Mouse (Mus musculus): ENCODE results near the gene Smpd4. TPM values are rescaled to one million over a fixed set of nuclear protein-coding genes. Genes with fewer than 3 reads are reported as not detected.

The Smpd4 gene
- total RNA-seq (2014; rRNA removed) (62.4 and 67.4 TPM in 2 replicates), polyA plus RNA-seq (2015; fragmentation: Nextera tagmentation; extraction: Ambion mirVana) (21.7 and 23.8 TPM in 2 replicates)

DNA sequence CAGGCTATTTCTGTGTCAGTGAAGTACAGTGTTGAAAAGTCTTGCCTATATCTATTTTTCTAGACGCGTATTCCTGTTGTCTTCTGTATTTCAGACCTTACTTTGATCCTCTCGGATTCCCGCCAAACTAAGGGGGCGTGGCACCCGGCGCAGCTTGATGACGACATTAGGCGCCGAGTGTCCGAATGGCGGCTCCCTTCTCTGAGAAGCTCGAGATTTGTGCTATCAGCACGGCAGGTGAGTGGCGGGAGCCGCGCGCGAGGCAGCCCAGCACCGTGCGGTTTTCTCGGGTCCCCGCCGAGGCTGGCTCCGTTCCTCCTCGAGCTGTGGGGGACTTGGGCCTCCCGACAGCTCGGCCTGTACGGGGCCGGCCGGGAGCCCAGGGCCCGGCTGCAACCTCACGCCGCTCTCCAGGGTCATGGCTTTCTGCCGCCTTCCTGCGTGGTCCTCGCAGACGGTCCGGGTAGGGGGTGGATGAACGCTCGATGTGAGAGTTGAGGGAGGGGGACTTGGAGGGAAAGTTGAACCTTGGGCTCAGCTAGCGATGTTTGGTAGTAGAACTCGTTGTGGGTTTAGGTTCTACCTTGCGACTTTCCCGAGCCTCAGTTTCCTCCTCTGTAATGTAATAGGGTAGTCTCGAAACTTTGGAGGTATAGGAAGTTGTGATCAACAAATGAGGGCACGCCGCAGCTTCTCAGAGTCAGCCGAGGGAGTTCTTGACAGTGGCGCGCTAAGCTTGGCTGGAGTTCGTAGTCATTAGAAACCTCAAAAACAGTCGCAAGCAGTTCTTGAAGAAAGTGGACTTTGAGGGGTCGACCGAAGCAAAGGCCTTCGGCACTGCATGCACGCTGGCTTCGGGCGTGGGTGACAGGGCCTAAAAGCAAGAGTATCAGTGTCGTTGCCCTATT lies at the start of gene Smpd4:
TSS of gene Smpd4 (plus strand) at position 157 of the 908 bp plus-strand sequence.
- Histone ChIP-seq H3K27me3 (ENCODE audit: insufficient read depth, low read length) (no peaks in the 10 kb centered on the region), H3K4me3 (ENCODE audit: low read length) (peak within 1 kb of the TSS; percentile 96), H3K9ac (replicated peaks; ENCODE audit: low read length) (peak within 1 kb of the TSS; percentile 87), H3K9me3 (ENCODE audit: low read length) (no peaks in the 10 kb centered on the region), H3K36me3 (ENCODE audit: insufficient read depth, low read length) (0 out of 2 replicates have a peak, but pooled peaks cover 7% of the 10 kb centered on the region), H3K4me2 (ENCODE audit: low read depth, low read length) (peak within 1 kb of the TSS; percentile 84), H3K27ac (peak within 1 kb of the TSS; percentile 32; the same call in 1 of the 2 replicates), H3K4me1 (ENCODE audit: insufficient read depth, low read length) (no peaks in the 10 kb centered on the region; the same call in 1 of the 2 replicates)
- TF ChIP-seq CTCF (IDR thresholded peaks at IDR 0.05; ENCODE audit: low read depth): no peak
- 3% methylated on average over 60 of the region's 60 CpGs for WGBS
- DNase-seq (ENCODE audit: low spot score) (peak; percentile 93), ATAC-seq (peak; percentile 82)

DNA sequence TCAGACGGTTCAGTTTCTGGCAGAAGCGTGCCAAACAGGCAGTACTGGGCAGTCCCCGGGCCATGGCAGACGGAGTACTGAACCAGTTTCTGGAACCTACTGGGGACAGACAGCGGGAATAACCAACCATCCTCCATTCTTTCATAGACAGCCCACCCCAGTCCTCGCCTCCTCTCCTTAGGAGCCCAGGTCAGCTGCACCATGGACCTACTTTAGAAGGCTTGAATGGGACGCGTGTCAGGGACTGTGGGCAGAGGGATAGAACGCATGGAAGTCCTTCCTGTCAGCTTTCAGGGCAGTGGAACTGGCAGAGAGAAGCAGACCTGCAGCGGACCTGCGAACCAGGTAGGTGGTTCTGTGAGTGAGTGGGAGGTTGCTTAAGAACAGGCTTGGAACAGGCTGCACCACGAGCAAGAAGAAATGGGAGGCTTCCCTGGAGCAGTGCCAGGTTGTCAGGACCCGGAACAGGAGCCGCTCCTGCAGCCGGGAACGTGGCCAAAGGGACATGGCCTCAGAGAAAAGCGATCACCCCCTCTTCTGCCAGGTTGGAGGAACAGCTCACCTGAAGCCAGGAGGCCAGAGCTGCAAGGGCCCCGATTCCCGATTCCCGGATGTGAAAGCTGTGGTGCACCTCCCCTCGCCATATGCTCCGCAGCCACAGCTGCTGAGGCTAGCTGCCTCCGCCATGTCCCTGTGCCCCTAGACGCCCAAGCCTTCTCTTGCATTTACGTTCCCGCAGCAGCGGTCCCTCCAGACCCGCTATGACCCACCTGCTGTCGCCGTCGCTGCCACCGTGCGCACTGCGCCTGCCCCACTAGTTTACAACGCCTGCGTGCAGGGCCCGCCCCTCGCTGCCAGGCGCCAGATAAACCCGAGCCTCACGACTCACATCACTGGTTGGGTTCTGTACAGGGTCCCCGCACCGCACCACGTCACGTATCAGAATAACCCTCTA lies 43.0 kb upstream of the Smpd4 start:
- WGBS: 11% methylated on average over 45 of the region's 45 CpGs
- Histone ChIP-seq H3K36me3 (ENCODE audit: insufficient read depth, low read length) (peaks cover 6% of the 10 kb centered on the region; the same call in 1 of the 2 replicates), H3K9ac (replicated peaks; ENCODE audit: low read length) (peak overlapping the region; percentile 72), H3K4me1 (ENCODE audit: insufficient read depth, low read length) (peaks cover 5% of the 10 kb centered on the region; the same call in 1 of the 2 replicates), H3K27me3 (ENCODE audit: insufficient read depth, low read length) (no peaks in the 10 kb centered on the region), H3K4me3 (ENCODE audit: low read length) (peak overlapping the region; percentile 55), H3K27ac (peak overlapping the region; percentile 83), H3K4me2 (ENCODE audit: low read depth, low read length) (peak overlapping the region; percentile 83), H3K9me3 (ENCODE audit: low read length) (no peaks in the 10 kb centered on the region)
- DNase-seq (ENCODE audit: low spot score) (peak; percentile 81), ATAC-seq (peak; percentile 88)
- no peak for TF ChIP-seq CTCF (IDR thresholded peaks at IDR 0.05; ENCODE audit: low read depth)

DNA sequence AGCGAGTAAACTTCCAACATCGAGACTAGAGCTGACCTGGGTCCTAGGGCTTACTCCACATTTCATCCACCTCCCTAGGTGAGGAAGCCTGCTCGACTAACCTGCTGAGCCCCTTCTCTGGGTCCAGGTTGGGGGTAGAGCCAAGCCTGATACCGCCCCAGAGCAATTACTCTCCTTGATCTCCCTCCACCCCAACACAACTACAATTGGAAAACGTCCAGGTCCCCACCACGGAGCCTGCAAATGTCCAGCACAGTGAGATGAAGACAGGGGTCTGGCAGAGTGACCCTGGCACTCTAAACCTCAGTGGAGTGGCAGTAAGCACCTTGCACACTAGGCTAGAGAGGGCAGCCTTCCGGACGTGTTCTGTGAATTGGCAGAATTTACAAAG lies 42.3 kb upstream of the Smpd4 start:
- Histone ChIP-seq H3K9me3 (ENCODE audit: low read length) (no peaks in the 10 kb centered on the region), H3K4me3 (ENCODE audit: low read length) (peak overlapping the region; percentile 55), H3K9ac (replicated peaks; ENCODE audit: low read length) (peak overlapping the region; percentile 72), H3K4me2 (ENCODE audit: low read depth, low read length) (peak overlapping the region; percentile 83), H3K36me3 (ENCODE audit: insufficient read depth, low read length) (peaks cover 6% of the 10 kb centered on the region; the same call in 1 of the 2 replicates), H3K27ac (peak overlapping the region; percentile 83), H3K4me1 (ENCODE audit: insufficient read depth, low read length) (peaks cover 5% of the 10 kb centered on the region; the same call in 1 of the 2 replicates), H3K27me3 (ENCODE audit: insufficient read depth, low read length) (no peaks in the 10 kb centered on the region)
- TF ChIP-seq CTCF (IDR thresholded peaks at IDR 0.05; ENCODE audit: low read depth): no peak
- DNase-seq (ENCODE audit: low spot score) (no peak), ATAC-seq (peak; percentile 5; the same call in 1 of the 2 replicates)
- WGBS: 12% methylated on average over 8 of the region's 8 CpGs

DNA sequence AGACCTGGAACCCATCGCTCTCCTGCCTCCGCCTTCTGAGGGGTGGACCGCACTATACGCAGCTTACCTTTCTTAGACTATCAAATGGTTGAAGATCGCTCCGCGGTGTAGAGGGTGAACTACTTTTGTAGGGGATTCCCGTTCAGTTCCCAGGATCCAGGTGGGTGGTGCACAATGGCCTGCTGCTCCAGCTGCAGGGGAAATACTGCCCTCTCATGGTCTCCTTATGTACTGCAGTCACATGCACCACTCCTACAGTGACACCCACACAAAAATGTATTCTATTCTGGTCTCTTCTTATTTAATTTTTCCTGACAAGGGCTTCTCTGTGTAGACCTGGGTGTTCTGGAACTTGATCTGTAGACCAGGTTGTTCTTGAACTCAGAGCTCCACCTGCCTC lies 36.1 kb upstream of the Smpd4 start, which contains the start of gene Slc7a4:
TSS of gene Slc7a4 (minus strand) at position 151 of the 400 bp plus-strand sequence.
- Histone ChIP-seq H3K4me2 (ENCODE audit: low read depth, low read length) (no peak within 1 kb of the TSS), H3K27ac (no peak within 1 kb of the TSS), H3K9ac (replicated peaks; ENCODE audit: low read length) (no peak within 1 kb of the TSS), H3K4me3 (ENCODE audit: low read length) (no peak within 1 kb of the TSS), H3K9me3 (ENCODE audit: low read length) (no peaks in the 10 kb centered on the region), H3K4me1 (ENCODE audit: insufficient read depth, low read length) (no peaks in the 10 kb centered on the region), H3K27me3 (ENCODE audit: insufficient read depth, low read length) (no peaks in the 10 kb centered on the region), H3K36me3 (ENCODE audit: insufficient read depth, low read length) (no peaks in the 10 kb centered on the region)
- ATAC-seq (no peak), DNase-seq (ENCODE audit: low spot score) (peak; percentile 40)
- TF ChIP-seq CTCF (IDR thresholded peaks at IDR 0.05; ENCODE audit: low read depth): peak; percentile 62
- 17% methylated on average over 8 of the region's 8 CpGs for WGBS

DNA sequence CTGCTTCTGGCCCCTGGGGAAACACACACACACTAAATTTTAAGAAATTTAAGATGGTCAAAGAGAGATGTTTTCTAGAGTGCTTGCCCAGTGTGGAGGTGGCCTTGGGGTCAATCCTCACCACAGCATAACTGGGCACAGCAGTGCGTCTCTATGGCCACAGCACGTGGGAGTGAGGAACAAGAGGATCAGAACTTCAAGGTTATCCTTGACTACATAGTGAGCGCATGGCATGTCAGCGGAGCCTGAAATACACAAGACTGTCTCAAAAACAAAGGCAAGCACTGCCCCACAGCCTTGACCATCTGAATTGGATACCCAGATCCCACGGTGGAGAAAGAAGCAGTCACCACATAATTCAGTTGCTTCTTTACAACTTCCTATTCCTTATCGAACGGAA lies 34.6 kb upstream of the Smpd4 start:
- Histone ChIP-seq H3K9me3 (ENCODE audit: low read length) (no peaks in the 10 kb centered on the region), H3K4me3 (ENCODE audit: low read length) (no peak overlapping the region), H3K36me3 (ENCODE audit: insufficient read depth, low read length) (no peaks in the 10 kb centered on the region), H3K4me1 (ENCODE audit: insufficient read depth, low read length) (no peaks in the 10 kb centered on the region), H3K27me3 (ENCODE audit: insufficient read depth, low read length) (no peaks in the 10 kb centered on the region), H3K4me2 (ENCODE audit: low read depth, low read length) (no peak overlapping the region), H3K9ac (replicated peaks; ENCODE audit: low read length) (no peak overlapping the region), H3K27ac (no peak overlapping the region)
- DNase-seq (ENCODE audit: low spot score) (no peak), ATAC-seq (no peak)
- TF ChIP-seq CTCF (IDR thresholded peaks at IDR 0.05; ENCODE audit: low read depth): no peak
- WGBS: 82% methylated on average over 7 of the region's 7 CpGs

DNA sequence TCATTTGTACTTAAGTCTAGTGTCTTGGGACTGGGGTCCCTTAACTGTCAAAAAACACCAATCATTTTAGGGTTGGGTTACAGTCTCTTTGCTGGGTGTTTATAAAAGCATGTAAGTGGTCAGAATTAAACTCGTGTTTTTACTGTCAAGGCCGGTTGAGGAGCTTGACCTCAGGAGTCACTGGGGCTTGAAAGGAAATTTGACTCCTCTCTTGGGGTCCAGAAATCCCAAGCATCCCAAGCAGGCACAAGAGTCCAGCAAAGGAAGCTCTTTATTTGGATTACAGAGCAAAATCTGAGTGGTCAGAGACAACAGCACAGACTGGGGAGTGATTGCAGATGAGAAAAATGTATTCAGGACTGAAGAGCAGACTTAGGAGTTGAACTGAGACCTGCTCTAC lies 28.4 kb upstream of the Smpd4 start:
- Histone ChIP-seq H3K4me2 (ENCODE audit: low read depth, low read length) (no peak overlapping the region), H3K4me1 (ENCODE audit: insufficient read depth, low read length) (no peaks in the 10 kb centered on the region), H3K36me3 (ENCODE audit: insufficient read depth, low read length) (no peaks in the 10 kb centered on the region), H3K27ac (no peak overlapping the region), H3K27me3 (ENCODE audit: insufficient read depth, low read length) (no peaks in the 10 kb centered on the region), H3K9ac (replicated peaks; ENCODE audit: low read length) (no peak overlapping the region), H3K4me3 (ENCODE audit: low read length) (no peak overlapping the region), H3K9me3 (ENCODE audit: low read length) (no peaks in the 10 kb centered on the region)
- WGBS: 50% methylated on average over 2 of the region's 2 CpGs
- TF ChIP-seq CTCF (IDR thresholded peaks at IDR 0.05; ENCODE audit: low read depth): no peak
- DNase-seq (ENCODE audit: low spot score) (no peak), ATAC-seq (no peak)

Data from hindbrain, postnatal 0 days (tissue).